Mouse (Mus musculus) olfactory bulb, adult 2 months (tissue): Measurements from ENCODE around the gene Dffa. TPM values are rescaled to one million over a fixed set of nuclear protein-coding genes. Genes with fewer than 3 reads are reported as not detected.

Experiments used
- H3K27ac ChIP-seq: fragments of 200-500 bp; 2 replicates; pipeline ENCODE4 v1.5.1; 2012; ENCODE audit warnings: low read depth, low read length; ENCODE audit not compliant: insufficient read depth
- H3K4me1 ChIP-seq: fragments of 200-500 bp; 2 replicates; pipeline ENCODE4 v1.6.1; 2012; ENCODE audit warnings: low read length; ENCODE audit not compliant: control insufficient read depth, insufficient read depth
- H3K4me3 ChIP-seq: fragments of 200-500 bp; 2 replicates; pipeline ENCODE4 v1.5.1; 2012; ENCODE audit warnings: mild to moderate bottlenecking, low read depth, low read length, moderate library complexity; ENCODE audit not compliant: insufficient read depth
- CTCF ChIP-seq: fragments of 200-500 bp; IDR thresholded peaks from 2 replicates; pipeline ENCODE4 v1.5.1; 2012; ENCODE audit warnings: low read depth, mild to moderate bottlenecking, low read length, moderate library complexity; ENCODE audit not compliant: insufficient read depth
- POLR2A ChIP-seq: fragments of 200-500 bp; IDR thresholded peaks from 2 replicates; pipeline ENCODE4 v1.6.1; 2012; ENCODE audit warnings: mild to moderate bottlenecking, low read depth, low read length, moderate library complexity; ENCODE audit not compliant: insufficient read depth
- WGBS: fragments of 180-500 bp; shearing (Covaris S2); methylation state at CpG from one replicate; pipeline ENCODE4 v1.1.7; 2018; 5-methylcytosine and 5-hydroxymethylcytosine counted together
- polyA plus RNA-seq: library from polyadenylated mRNA; stranded (reverse); fragments of >200 nt; gene quantifications from 2 replicates; pipeline ENCODE4 v1.2.4, GENCODE M21; 2012; ENCODE audit warnings: low replicate concordance; ENCODE audit not compliant: missing spikeins, insufficient read depth, insufficient read length

Gene Dffa
- polyA plus RNA-seq, 1 experiment = not detected

DNA sequence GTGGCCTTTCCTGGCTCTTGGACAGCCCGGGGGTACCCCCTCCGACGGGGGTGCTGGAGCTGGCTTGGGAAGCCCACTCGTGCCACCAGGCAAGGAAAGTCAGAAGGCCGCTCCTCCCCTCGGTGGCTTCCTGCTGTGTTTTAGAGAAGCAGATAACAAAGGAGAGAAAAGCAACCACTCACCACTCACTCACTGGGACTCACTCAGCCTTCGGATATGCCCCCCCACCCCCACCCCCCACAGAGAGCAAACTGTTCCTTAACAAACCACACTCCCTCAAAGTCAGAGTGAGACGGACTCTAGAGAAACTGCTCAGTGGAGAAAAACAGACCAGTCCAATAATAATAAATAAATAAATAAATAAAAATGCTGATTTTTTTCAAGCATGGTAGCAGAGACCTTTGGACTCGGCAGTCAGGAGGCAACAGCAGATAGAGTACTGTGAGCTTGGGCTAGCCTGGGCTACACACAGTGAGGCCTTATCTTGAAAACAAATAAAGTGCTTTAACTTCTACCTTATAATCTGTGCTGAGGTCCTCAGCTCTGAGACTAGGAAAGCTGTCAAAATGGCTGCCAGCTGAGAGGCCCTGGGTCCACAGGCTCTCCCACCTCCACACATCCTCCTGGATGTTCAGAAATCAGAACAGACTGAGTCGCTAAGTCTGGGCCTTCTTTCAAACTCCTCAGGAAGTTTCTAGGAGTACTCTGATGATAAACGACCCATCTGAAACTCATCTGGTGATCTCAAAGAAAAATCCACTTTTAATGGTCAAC lies 21.6 kb downstream of the Dffa start:
- TF ChIP-seq POLR2A (no peak), CTCF (no peak)
- peaks cover 29% of the 10 kb centered on the region for H3K4me1 ChIP-seq
- WGBS = 49% methylated on average over 11 of the region's 11 CpGs
- H3K27ac ChIP-seq = no peak overlapping the region
- no peak overlapping the region for H3K4me3 ChIP-seq

- no peak for TF ChIP-seq POLR2A
- TF ChIP-seq CTCF = no peak
- H3K4me1 ChIP-seq = peaks cover 29% of the 10 kb centered on the region
- WGBS = 63% methylated on average over 6 of the region's 6 CpGs
- peak overlapping the region; percentile 16 for H3K4me3 ChIP-seq
- H3K27ac ChIP-seq = 0 out of 2 replicates have a peak overlapping the region, but pooled peaks have one; percentile 17
These were observed 22.2 kb downstream of the Dffa start for GRCm38 (mm10) chr4:149126115-149126509.

DNA sequence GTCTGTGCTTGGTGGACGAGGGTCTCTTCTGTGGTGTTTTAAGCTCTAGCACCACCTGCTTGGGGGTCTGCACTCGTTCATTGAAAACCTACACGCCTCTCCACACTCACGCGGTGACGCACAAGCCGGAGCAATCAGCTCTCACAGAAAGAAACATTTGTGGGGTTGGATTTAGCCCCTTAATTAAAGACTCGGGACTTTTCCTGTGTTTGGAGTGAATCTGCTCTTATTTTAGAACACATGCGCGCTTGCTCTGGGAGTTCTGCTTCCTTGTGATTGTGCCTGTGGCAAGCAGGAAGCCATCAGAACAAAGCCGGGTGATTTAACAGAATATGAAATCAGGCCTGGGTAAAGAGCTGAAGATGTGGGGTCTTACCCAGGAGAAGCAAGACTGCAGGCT lies 22.7 kb downstream of the Dffa start, which contains the start of gene Cort:
TSS of gene Cort (minus strand) at position 101 of the 400 bp plus-strand sequence.
- H3K27ac ChIP-seq = peak within 1 kb of the TSS; percentile 75
- peaks cover 29% of the 10 kb centered on the region for H3K4me1 ChIP-seq
- TF ChIP-seq CTCF (no peak), POLR2A (no peak)
- 32% methylated on average over 11 of the region's 11 CpGs for WGBS
- H3K4me3 ChIP-seq = peak within 1 kb of the TSS; percentile 16

DNA sequence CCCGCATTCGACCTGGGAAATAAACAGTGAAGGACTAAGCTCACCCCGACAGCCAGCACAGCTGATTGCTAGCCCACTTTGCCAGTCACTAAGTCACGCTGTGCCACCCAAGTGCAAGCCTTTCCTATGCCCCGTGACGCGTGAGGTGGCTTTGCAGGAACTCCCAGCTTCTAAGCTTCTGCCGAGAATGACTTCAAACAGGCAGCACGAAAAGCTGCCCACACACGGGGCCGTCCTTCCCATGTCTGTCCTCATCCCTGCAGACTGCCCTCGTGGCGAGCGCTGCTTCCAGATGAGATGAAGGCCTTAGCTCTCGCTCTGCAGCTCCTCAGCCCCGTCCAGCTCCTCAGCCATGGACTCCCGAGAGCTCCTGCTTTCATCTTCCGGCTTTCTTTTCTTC lies 24.5 kb downstream of the Dffa start:
- H3K4me3 ChIP-seq = no peak overlapping the region
- no peak for TF ChIP-seq POLR2A
- TF ChIP-seq CTCF = no peak
- no peak overlapping the region for H3K27ac ChIP-seq
- WGBS = 78% methylated on average over 18 of the region's 18 CpGs
- peaks cover 29% of the 10 kb centered on the region for H3K4me1 ChIP-seq

GRCm38 (mm10) chr4:149131021-149131752 lies 27.2 kb downstream of the Dffa start:
- 90% methylated on average over 23 of the region's 23 CpGs for WGBS
- Histone ChIP-seq H3K27ac (no peak overlapping the region), H3K4me1 (peaks cover 23% of the 10 kb centered on the region), H3K4me3 (no peak overlapping the region)
- TF ChIP-seq CTCF (no peak), POLR2A (no peak)

GRCm38 (mm10) chr4:149131789-149132565 lies 28.0 kb downstream of the Dffa start:
- Histone ChIP-seq H3K4me1 (peaks cover 21% of the 10 kb centered on the region), H3K4me3 (no peak overlapping the region), H3K27ac (no peak overlapping the region)
- no peak for TF ChIP-seq POLR2A
- TF ChIP-seq CTCF = no peak
- WGBS = 91% methylated on average over 21 of the region's 21 CpGs

GRCm38 (mm10) chr4:149133395-149133794 lies 29.4 kb downstream of the Dffa start:
- WGBS = 83% methylated on average over 5 of the region's 5 CpGs
- H3K27ac ChIP-seq = no peak overlapping the region
- H3K4me3 ChIP-seq = no peak overlapping the region
- TF ChIP-seq POLR2A (no peak), CTCF (no peak)
- H3K4me1 ChIP-seq = peaks cover 7% of the 10 kb centered on the region

GRCm38 (mm10) chr4:149136116-149136850 lies 32.3 kb downstream of the Dffa start:
- Histone ChIP-seq H3K27ac (no peak overlapping the region), H3K4me3 (no peak overlapping the region), H3K4me1 (peaks cover 4% of the 10 kb centered on the region; the same call in 1 of the 2 replicates)
- 44% methylated on average over 18 of the region's 18 CpGs for WGBS
- TF ChIP-seq POLR2A (no peak), CTCF (no peak)
